Mouse (Mus musculus) hindbrain, embryonic 11.5 days (tissue): ENCODE data around the gene Map4k1. TPM values are rescaled to one million over a fixed set of nuclear protein-coding genes. Genes with fewer than 3 reads are reported as not detected.

ENCODE experiments used
- ATAC-seq: fragments of 200-750 bp; cut with Nextera tagmentation; 2 replicates; pipeline ENCODE4 v1.8.0; 2017; ENCODE audit warnings: mild to moderate bottlenecking, moderate TSS enrichment, moderate library complexity; ENCODE audit not compliant: low FRiP score
- DNase-seq: peaks from one replicate; pipeline ENCODE4 v3.0.0-alpha.2; 2015; ENCODE audit warnings: low spot score
- H3K27ac ChIP-seq: fragments of 300-500 bp; sonication (generic); 2 replicates; pipeline ENCODE4 v1.5.1; 2014; ENCODE audit warnings: mild to moderate bottlenecking, low read depth, low read length
- H3K27me3 ChIP-seq: fragments of 300-500 bp; sonication (generic); 2 replicates; pipeline ENCODE4 v1.6.1; 2014; ENCODE audit warnings: mild to moderate bottlenecking, low read length, moderate library complexity, mixed read lengths; ENCODE audit not compliant: control insufficient read depth, insufficient read depth
- H3K36me3 ChIP-seq: fragments of 300-500 bp; sonication (generic); 2 replicates; pipeline ENCODE4 v1.6.1; 2014; ENCODE audit warnings: mild to moderate bottlenecking, low read length, moderate library complexity, mixed read lengths; ENCODE audit not compliant: control insufficient read depth, insufficient read depth
- H3K4me1 ChIP-seq: fragments of 300-500 bp; sonication (generic); replicated peaks from 2 replicates; pipeline ENCODE4 v1.6.1; 2014; ENCODE audit warnings: low read length, mixed read lengths; ENCODE audit not compliant: control insufficient read depth, insufficient read depth
- H3K4me2 ChIP-seq: fragments of 300-500 bp; sonication (generic); replicated peaks from 2 replicates; pipeline ENCODE4 v1.6.1; 2014; ENCODE audit warnings: mild to moderate bottlenecking, low read depth, low read length
- H3K4me3 ChIP-seq: fragments of 300-500 bp; sonication (generic); 2 replicates; pipeline ENCODE4 v1.5.1; 2014; ENCODE audit warnings: low read depth, low read length
- H3K9ac ChIP-seq: fragments of 300-500 bp; sonication (generic); 2 replicates; pipeline ENCODE4 v1.6.1; 2014; ENCODE audit warnings: low read depth, low read length
- H3K9me3 ChIP-seq: fragments of 300-500 bp; sonication (generic); 2 replicates; pipeline ENCODE4 v1.6.1; 2016; ENCODE audit warnings: low read length; ENCODE audit not compliant: control insufficient read depth
- WGBS: fragments of 180-500 bp; shearing (Covaris S2); extraction: QIAGEN DNeasy Blood & Tissue Kit; methylation state at CpG from one replicate; pipeline ENCODE4 v1.1.7; 2014; 5-methylcytosine and 5-hydroxymethylcytosine counted together
- polyA plus RNA-seq: library from polyadenylated mRNA; unstranded; fragments of >200 nt; fragmentation: Nextera tagmentation; extraction: Ambion mirVana; gene quantifications from 2 replicates; pipeline ENCODE4 v1.2.1, GENCODE M21; 2014

The Map4k1 gene
- polyA plus RNA-seq, result 4.3 and 5.0 TPM in 2 replicates

GRCm38 (mm10) chr7:28981651-28982273 is at the start of gene Map4k1, which contains the start of gene Eif3k:
Gene Map4k1, plus strand, starts transcription at chr7:28982050.
Gene Eif3k, minus strand, starts transcription at chr7:28981864.
- peaks cover 3% of the 10 kb centered on the region; the same call in 1 of the 2 replicates for H3K4me1 ChIP-seq
- H3K27me3 ChIP-seq, result no peaks in the 10 kb centered on the region
- H3K9me3 ChIP-seq, result no peaks in the 10 kb centered on the region
- peak; percentile 96 for ATAC-seq
- H3K4me2 ChIP-seq, result peak within 1 kb of the TSS; percentile 72
- DNase-seq, result peak; percentile 99
- peak within 1 kb of the TSS; percentile 69 for H3K4me3 ChIP-seq
- peak within 1 kb of the TSS; percentile 67; the same call in 1 of the 2 replicates for H3K27ac ChIP-seq
- H3K36me3 ChIP-seq, result peaks cover 8% of the 10 kb centered on the region; the same call in 1 of the 2 replicates
- peak within 1 kb of the TSS; percentile 71 for H3K9ac ChIP-seq
- WGBS, result under 1% methylated on average over 36 of the region's 36 CpGs

DNA sequence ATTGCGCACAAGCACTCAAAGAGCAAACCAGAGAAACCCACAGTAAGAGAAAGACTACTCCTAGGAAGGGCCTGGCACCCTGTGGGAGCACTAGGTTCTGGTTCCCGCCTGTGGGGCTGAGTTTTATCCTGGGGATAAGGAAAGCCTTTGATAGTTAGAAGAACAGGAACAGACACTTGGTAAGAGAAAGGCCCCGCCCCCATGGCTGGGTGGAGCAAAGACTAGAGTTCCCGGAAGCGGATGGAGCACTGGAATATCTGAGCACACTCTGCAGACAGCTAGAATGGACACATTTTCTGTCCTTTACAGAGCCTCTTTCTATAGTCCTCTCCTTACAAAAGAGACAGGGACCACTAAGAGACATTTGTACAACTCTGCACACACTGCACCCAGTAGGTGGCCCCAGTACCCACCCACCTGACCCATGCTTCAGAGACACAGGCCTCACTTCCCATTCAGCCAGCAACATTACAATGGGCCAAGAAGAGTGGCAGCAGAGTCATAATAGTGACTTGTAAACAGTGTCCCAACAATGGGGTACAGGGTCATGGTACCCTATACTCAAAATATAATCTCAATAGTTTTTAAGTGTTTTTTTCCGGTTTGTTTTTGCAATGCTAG is 49.3 kb upstream of the Map4k1 start:
- Histone ChIP-seq H3K4me3 (no peak overlapping the region), H3K4me2 (no peak overlapping the region), H3K27me3 (no peaks in the 10 kb centered on the region), H3K36me3 (no peaks in the 10 kb centered on the region), H3K27ac (no peak overlapping the region), H3K9me3 (no peaks in the 10 kb centered on the region), H3K4me1 (no peaks in the 10 kb centered on the region), H3K9ac (no peak overlapping the region)
- ATAC-seq (no peak), DNase-seq (no peak)
- WGBS, result 79% methylated on average over 6 of the region's 6 CpGs

- Histone ChIP-seq H3K9me3 (no peaks in the 10 kb centered on the region), H3K4me1 (no peaks in the 10 kb centered on the region), H3K27me3 (no peaks in the 10 kb centered on the region), H3K27ac (no peak overlapping the region), H3K9ac (no peak overlapping the region), H3K4me3 (no peak overlapping the region), H3K36me3 (no peaks in the 10 kb centered on the region), H3K4me2 (no peak overlapping the region)
- ATAC-seq (no peak), DNase-seq (no peak)
- 92% methylated on average over 2 of the region's 2 CpGs for WGBS
Measured at GRCm38 (mm10) chr7:28933825-28934224, 48.0 kb upstream of the Map4k1 start.

DNA sequence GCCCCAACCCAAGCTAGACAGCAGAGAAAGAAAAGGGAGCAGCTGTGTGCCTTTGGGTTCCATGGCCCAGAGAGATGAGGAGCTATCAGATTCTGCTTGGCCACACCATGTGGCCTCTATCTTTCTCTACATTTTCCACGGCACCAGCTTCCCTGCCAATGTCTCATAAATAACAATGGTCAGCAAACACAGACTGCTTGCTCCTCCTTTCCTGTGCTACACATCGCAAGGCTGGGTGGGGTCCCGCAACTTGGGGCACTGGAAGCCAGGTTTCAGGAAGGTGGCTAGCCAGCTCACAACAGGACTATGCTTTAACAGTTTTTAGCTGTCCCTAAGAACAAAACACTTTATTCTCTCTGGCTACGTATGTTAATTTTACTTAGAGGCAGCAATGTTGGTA is 45.1 kb upstream of the Map4k1 start:
- H3K36me3 ChIP-seq, result no peaks in the 10 kb centered on the region

DNA sequence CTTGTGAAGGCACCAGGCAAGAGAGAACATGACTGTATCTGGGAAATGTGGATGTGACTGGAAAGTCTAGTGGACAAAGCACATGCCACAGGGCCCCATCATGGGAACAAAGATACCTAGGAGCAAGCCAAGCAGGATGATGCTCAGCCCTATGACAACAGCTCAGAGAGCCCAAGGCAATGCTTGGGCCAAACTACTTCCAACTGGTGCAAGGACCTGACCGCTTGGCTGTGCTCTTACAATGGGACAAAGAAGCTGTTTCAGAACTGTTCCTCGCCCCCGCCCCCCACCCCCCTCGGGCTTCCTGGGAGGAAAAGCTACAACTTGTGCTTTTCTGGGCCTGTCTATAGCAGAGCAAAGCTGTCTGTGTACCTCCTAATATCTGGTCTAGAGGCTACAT is 43.2 kb upstream of the Map4k1 start:
- ATAC-seq, result no peak
- Histone ChIP-seq H3K4me3 (no peak overlapping the region), H3K27me3 (no peaks in the 10 kb centered on the region), H3K27ac (no peak overlapping the region), H3K4me1 (no peaks in the 10 kb centered on the region), H3K4me2 (no peak overlapping the region), H3K36me3 (no peaks in the 10 kb centered on the region), H3K9ac (no peak overlapping the region), H3K9me3 (no peaks in the 10 kb centered on the region)
- DNase-seq, result no peak
- WGBS, result 62% methylated on average over 4 of the region's 4 CpGs

More for the DNA sequence above, 45.1 kb upstream of the Map4k1 start:
- ATAC-seq (no peak), DNase-seq (no peak)
- Histone ChIP-seq H3K4me2 (no peak overlapping the region), H3K4me1 (no peaks in the 10 kb centered on the region), H3K9me3 (no peaks in the 10 kb centered on the region), H3K4me3 (no peak overlapping the region), H3K27ac (peak overlapping the region; percentile 36; the same call in 1 of the 2 replicates), H3K9ac (no peak overlapping the region), H3K27me3 (no peaks in the 10 kb centered on the region)
- 67% methylated on average over 4 of the region's 4 CpGs for WGBS

- Histone ChIP-seq H3K9ac (no peak overlapping the region), H3K4me3 (no peak overlapping the region), H3K4me2 (no peak overlapping the region), H3K36me3 (no peaks in the 10 kb centered on the region), H3K27ac (no peak overlapping the region), H3K4me1 (no peaks in the 10 kb centered on the region), H3K9me3 (no peaks in the 10 kb centered on the region), H3K27me3 (no peaks in the 10 kb centered on the region)
- no peak for ATAC-seq
- DNase-seq, result no peak
- WGBS, result 92% methylated on average over 7 of the region's 7 CpGs
Measured at GRCm38 (mm10) chr7:28939418-28940183, 42.2 kb upstream of the Map4k1 start.

GRCm38 (mm10) chr7:28941129-28941528 is 40.7 kb upstream of the Map4k1 start:
- Histone ChIP-seq H3K9me3 (no peaks in the 10 kb centered on the region), H3K4me1 (no peaks in the 10 kb centered on the region; the same call in 1 of the 2 replicates), H3K27ac (no peak overlapping the region), H3K36me3 (no peaks in the 10 kb centered on the region), H3K4me3 (no peak overlapping the region), H3K4me2 (no peak overlapping the region), H3K9ac (no peak overlapping the region), H3K27me3 (no peaks in the 10 kb centered on the region)
- DNase-seq (no peak), ATAC-seq (no peak)
- WGBS, result 84% methylated on average over 4 of the region's 4 CpGs

DNA sequence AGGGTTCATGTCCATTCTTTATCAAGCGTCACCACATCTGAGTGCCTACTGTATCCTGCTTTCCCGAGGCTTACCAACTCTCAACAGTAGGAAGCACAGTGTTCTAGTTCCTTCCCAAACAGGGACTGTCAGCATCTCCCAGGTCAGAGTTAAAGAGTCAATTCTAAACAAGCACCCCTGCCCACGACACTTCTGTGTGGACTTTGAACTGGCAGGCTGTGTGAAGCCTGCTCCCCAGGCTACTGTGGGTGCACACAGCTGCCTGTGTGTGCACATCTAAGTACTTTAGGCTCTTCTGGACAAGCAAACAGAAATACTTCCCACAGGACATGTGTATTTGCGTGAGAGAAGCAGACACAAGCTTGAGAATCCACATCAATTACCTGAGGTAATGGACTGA is 40.3 kb upstream of the Map4k1 start:
- no peaks in the 10 kb centered on the region for H3K27me3 ChIP-seq
- no peak overlapping the region; the same call in 1 of the 2 replicates for H3K27ac ChIP-seq
- no peak overlapping the region for H3K4me2 ChIP-seq
- no peak overlapping the region for H3K4me3 ChIP-seq
- DNase-seq (no peak), ATAC-seq (no peak)
- no peaks in the 10 kb centered on the region; the same call in 1 of the 2 replicates for H3K4me1 ChIP-seq
- H3K36me3 ChIP-seq, result no peaks in the 10 kb centered on the region
- no peak overlapping the region for H3K9ac ChIP-seq
- 87% methylated on average over 4 of the region's 4 CpGs for WGBS
- H3K9me3 ChIP-seq, result no peaks in the 10 kb centered on the region
